Mouse (Mus musculus) NIH3T3 (cell line): ENCODE results near the gene Sgcg.

Source experiments
- DNase-seq: peaks from one replicate; pipeline ENCODE4 v3.0.0-alpha.2; 2012; ENCODE audit warnings: low read depth

Sgcg gene

DNA sequence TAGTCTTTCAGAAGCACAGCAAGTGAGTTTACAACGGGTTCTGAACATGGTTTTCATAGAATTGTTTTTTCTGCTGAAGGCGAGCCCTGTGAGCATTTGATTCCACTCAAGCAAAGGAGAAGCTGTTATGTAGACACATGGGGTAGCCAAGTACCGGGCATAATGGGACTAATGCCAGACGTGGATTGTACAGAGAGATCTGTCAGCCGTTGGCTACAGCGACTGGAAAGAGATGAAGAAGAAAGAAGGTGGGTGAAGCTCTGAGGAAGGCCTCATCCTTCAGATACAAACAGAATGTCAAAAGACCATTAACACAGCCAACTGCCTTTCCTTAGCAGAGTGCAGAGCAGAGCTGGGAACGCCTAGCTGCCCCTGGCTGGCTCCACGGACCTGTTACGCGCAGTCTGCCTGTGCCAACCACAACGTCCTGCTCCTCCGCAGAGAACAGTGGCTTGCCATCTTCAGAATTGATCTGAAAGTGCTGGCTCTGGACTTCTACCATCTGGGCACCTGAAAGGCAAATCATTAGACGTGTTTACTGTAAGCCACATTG, 26.2 kb downstream of the Sgcg start:
- no peak for DNase-seq

GRCm38 (mm10) chr14:61230179-61230578, 28.1 kb downstream of the Sgcg start:
- DNase-seq, result no peak

DNA sequence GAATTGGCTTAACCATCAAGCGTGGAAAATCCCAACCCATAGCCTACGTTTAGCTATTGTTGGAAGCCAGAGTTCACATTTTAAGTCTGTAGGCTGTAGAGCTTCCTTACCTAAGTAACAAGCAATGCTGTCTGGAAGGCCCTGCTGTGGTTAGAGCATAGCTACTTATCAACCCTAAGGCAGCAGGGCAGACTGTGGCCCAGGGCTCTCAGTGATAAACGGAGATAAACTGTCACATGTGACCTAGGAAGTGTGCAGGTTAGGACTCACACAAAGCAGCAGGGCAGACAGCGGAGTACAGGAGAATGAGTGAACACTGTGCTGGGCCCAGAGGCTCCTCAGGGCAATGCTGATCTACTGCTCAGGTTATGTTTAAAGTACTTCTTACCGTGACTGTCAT, 28.5 kb downstream of the Sgcg start:
- no peak for DNase-seq

DNA sequence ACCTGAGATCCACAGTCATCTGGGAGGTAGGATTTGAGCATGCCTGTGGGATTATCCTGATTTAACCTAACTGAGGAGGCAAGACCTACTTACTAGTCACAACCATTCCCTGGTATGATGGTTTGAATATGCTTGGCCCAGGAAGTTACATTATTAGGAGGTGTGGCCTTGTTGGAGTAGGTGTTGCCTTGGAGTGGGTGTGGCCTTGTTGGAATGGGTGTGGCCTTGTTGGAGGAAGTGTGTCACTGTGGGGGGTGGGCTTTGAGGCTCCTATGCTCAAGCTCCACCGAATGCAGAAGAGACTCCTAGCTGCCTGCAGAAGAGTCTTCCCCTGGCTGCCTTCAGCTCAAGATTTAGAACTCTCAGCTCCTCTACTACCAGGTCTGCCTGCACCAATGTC, 32.1 kb downstream of the Sgcg start:
- DNase-seq, result no peak

DNA sequence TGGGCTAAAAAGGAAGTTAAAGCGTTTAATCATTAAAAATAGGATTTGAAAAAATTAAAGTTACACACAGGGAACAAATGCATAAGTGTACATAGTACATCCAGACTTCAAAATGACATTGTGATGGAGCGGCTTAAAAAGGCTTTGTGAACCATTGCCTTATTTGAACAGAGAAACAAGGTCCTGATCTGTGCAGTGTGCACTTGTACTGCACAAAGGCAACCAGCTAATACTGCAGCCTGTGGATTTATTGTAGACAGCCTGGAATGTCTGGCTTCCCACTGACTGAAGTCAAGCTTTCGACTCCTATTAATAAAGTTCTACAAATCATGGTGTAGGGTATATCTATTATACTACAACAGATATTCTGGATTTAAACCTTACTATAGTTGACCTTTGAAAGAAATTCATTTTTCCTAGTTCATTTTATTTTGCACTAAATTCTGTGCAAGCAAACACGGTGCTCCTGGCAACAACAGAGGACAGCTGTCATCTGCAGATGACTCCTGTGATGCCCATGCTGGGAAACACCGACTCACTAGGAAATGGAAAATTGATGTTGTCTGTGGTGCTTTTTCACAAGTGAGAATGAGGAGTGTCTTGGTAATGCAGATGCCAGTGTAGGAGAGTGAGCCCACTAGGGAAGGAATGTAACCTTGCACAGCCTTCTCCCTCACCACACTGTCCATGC, 33.8 kb downstream of the Sgcg start:
- DNase-seq, result no peak

GRCm38 (mm10) chr14:61223740-61224139, 34.5 kb downstream of the Sgcg start:
- DNase-seq, result peak; percentile 11

- peak; percentile 17 for DNase-seq
Measured at GRCm38 (mm10) chr14:61222506-61222905, 35.8 kb downstream of the Sgcg start.

GRCm38 (mm10) chr14:61221166-61221565, 37.1 kb downstream of the Sgcg start:
- peak; percentile 2 for DNase-seq

DNA sequence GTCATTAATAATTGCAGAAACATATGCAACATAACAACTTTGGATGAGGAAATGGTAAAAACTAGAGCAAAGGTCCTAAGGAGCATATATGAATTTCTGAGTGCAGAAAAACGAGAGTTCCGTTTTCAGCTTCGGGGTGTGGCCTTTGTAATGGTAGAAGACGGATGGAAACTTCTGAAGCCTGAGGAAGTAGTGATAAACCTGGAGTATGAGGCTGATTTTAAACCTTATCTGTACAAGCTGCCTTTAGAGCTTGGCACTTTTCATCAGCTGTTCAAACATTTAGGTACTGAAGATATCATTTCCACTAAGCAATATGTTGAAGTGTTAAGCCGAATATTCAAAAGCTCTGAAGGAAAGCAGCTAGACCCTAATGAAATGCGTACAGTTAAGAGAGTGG, 46.5 kb downstream of the Sgcg start:
- no peak for DNase-seq

GRCm38 (mm10) chr14:61210111-61210510, 48.2 kb downstream of the Sgcg start:
- no peak for DNase-seq

DNA sequence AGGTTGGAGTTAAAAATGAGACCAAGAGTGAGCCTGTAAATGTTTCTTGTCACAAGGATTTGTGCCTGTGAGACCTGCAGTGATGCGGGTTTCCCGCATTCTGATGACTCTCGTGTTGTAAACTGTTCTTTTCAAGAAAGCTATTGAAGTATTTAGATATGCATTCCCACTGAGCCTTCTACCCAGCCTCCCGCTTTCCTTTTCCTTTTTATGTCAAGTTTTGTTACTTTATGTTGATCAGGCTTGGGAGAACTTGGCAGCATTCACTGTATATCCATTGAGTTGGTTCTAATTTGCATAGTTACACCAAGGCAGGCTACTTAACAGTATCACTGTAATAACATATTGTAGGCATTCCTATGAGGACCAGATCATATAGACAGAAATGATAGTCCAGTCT, 63.9 kb downstream of the Sgcg start:
- no peak for DNase-seq

- no peak for DNase-seq
Measured at GRCm38 (mm10) chr14:61192326-61192725, 66.0 kb downstream of the Sgcg start.

- no peak for DNase-seq
Measured at GRCm38 (mm10) chr14:61191904-61192303, 66.4 kb downstream of the Sgcg start.

DNA sequence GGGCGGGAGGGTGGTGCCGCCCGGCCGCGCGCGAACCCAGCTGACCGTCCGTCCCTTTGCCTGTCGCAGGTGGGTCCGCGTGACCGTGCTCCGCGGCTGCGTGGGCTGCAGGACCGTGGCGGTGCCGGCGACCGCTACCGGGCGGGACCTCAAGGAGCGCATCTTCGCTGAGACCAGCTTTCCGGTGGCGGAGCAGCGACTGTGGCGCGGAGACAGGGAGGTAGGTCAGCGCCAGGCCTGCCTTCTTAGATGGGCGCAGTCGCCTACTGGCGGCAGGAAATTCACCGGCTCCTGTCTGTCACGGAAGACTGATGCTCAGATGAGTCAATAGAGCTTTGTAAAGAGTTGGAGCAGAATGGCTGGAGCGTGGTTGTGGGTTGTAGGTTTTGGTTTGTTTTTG, 85.1 kb downstream of the Sgcg start:
- peak; percentile 68 for DNase-seq

GRCm38 (mm10) chr14:61172548-61173158, 85.6 kb downstream of the Sgcg start:
- peak; percentile 99 for DNase-seq

GRCm38 (mm10) chr14:61171261-61171970, 86.9 kb downstream of the Sgcg start:
- DNase-seq, result peak; percentile 7
